8 mouse cellular contexts compared by ENCODE assay signal in the genomic region with DNA sequence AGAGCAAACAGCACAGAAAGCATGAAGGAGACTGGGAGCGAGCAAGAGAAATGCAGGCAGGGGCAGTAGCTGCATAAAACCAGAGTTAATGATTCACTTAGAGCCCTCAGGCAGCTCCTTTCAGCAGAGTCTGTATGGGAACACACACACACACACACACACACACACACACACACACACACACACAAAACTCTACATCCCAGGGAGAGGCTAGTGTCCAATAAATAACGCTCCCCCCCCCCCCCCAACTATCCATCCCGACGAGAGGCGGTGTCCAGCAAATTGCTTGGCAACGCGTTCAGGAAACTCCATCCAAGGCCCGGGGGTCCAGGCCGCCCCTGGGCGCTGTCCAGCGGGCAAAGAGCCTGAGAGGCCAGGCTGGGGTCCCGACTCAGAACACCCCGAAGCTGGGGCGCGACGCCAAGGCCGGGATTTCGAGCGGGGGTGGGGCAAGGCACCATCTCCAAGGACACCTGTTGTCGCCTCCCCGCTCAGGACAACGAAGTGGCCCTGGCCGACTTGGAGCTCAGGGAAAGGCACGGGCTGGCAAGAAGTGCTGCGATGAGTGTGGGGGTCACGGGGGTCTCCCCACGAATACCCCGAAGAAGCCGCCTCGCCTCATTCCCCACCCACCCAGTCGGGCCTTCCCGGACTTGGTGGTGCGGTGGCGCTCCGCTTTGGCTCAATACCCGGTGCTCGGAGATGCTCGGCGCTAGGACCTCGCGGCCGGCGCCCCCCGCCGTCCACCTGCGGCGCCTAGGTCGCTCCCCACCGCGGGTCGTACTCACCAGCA. TPM values are rescaled to one million over a fixed set of nuclear protein-coding genes. Genes with fewer than 3 reads are reported as not detected.
A peak's percentile ranks its signal among the peaks of the same experiment; 100 is the strongest.
DNase-seq lines count a peak whose midpoint lies in the region; ATAC-seq and TF ChIP-seq lines count a peak whose summit lies in the region.

No protein-coding gene starts in this region.

- dilution Hi-C loops in CH12.LX (cut with MboI; ENCODE audit: extremely low pct_ligation_motif_present, extremely low pct_unique_long_range_greater_than_20kb, low sequenced_read_pairs), result no loop called here

- no peak overlapping the region for H3K27ac ChIP-seq in CH12.LX (ENCODE audit: insufficient read depth, low read depth)
- H3K27ac ChIP-seq in embryonic facial prominence, embryonic 14.5 days (replicated peaks; ENCODE audit: low read depth, low read length), result no peak overlapping the region
- H3K27ac ChIP-seq in heart, embryonic 12.5 days (ENCODE audit: poor library complexity, severe bottlenecking), result no peak overlapping the region
- H3K27ac ChIP-seq in kidney, embryonic 14.5 days (ENCODE audit: low read depth, low read length), result no peak overlapping the region
- H3K27ac ChIP-seq in liver, embryonic 16.5 days (ENCODE audit: low read length), result no peak overlapping the region; the same call in 1 of the 2 replicates
- peak overlapping the region; percentile 59; the same call in 1 of the 2 replicates for H3K27ac ChIP-seq in neural tube, embryonic 13.5 days (replicated peaks)

- no peak for TF ChIP-seq POLR2A in CH12.LX (IDR thresholded peaks at IDR 0.05; ENCODE audit: low read depth, low read length)

- TF ChIP-seq RAD21 in CH12.LX (IDR thresholded peaks at IDR 0.05; ENCODE audit: low read depth, low read length), result no peak

- in situ Hi-C loops in CH12.LX (cut with MboI; ENCODE audit: low pct_ligation_motif_present, low pct_unique_long_range_greater_than_20kb, low sequenced_read_pairs), result loop anchor here (25.0 kb wide), 1 partner anchor 366 kb away; no protein-coding TSS in a partner anchor

- DNase-seq in CH12.LX (ENCODE audit: extremely low read depth), result no peak
- DNase-seq in adrenal gland, adult 18-20 months (ENCODE audit: low spot score in 2 of 2), result peak; percentile 44 to 67
- peak; percentile 46 for DNase-seq in embryonic facial prominence, embryonic 14.5 days (ENCODE audit: low spot score)
- DNase-seq in spleen, postnatal 36 days (ENCODE audit: low spot score in 2 of 2), result no peak

- H3K9ac ChIP-seq in CH12.LX (ENCODE audit: insufficient read depth, low read depth), result no peak overlapping the region
- H3K9ac ChIP-seq in embryonic facial prominence, embryonic 14.5 days (ENCODE audit: low read depth, low read length), result peak overlapping the region; percentile 66
- peak overlapping the region; percentile 53 for H3K9ac ChIP-seq in heart, embryonic 12.5 days
- H3K9ac ChIP-seq in kidney, embryonic 14.5 days (ENCODE audit: low read depth, low read length), result peak overlapping the region; percentile 64
- peak overlapping the region; percentile 66 for H3K9ac ChIP-seq in liver, embryonic 16.5 days (ENCODE audit: low read depth, low read length)
- H3K9ac ChIP-seq in neural tube, embryonic 13.5 days, result peak overlapping the region; percentile 68

- no peaks in the 10 kb centered on the region for H3K36me3 ChIP-seq in CH12.LX (replicated peaks in 1 of 2; ENCODE audit: control insufficient read depth in 1 of 2, insufficient read depth in 1 of 2, low read length in 1 of 2)
- H3K36me3 ChIP-seq in embryonic facial prominence, embryonic 14.5 days (ENCODE audit: control insufficient read depth, insufficient read depth, low read length), result no peaks in the 10 kb centered on the region
- no peaks in the 10 kb centered on the region for H3K36me3 ChIP-seq in heart, embryonic 12.5 days
- no peaks in the 10 kb centered on the region for H3K36me3 ChIP-seq in kidney, embryonic 14.5 days (ENCODE audit: control insufficient read depth, insufficient read depth, low read length)
- no peaks in the 10 kb centered on the region for H3K36me3 ChIP-seq in liver, embryonic 16.5 days (ENCODE audit: control insufficient read depth, insufficient read depth)
- no peaks in the 10 kb centered on the region for H3K36me3 ChIP-seq in neural tube, embryonic 13.5 days

- peak; percentile 86 for ATAC-seq in embryonic facial prominence, embryonic 14.5 days (ENCODE audit: low read depth)
- ATAC-seq in heart, embryonic 12.5 days (ENCODE audit: insufficient number of reproducible peaks, low FRiP score), result peak; percentile 79
- peak; percentile 88 for ATAC-seq in kidney, embryonic 14.5 days (ENCODE audit: low FRiP score, low TSS enrichment)
- peak; percentile 58 for ATAC-seq in liver, embryonic 16.5 days (ENCODE audit: low read depth)
- ATAC-seq in neural tube, embryonic 13.5 days (ENCODE audit: low read depth), result peak; percentile 90

- H3K79me2 ChIP-seq in CH12.LX (replicated peaks; ENCODE audit: control insufficient read depth, extremely low read depth, insufficient read depth, poor library complexity, severe bottlenecking), result no peaks in the 10 kb centered on the region

- WGBS in embryonic facial prominence, embryonic 14.5 days, result under 1% methylated on average over 27 of the region's 51 CpGs
- 1% methylated on average over 50 of the region's 51 CpGs for WGBS in heart, embryonic 12.5 days
- WGBS in kidney, embryonic 14.5 days, result under 1% methylated on average over 45 of the region's 51 CpGs
- 1% methylated on average over 51 of the region's 51 CpGs for WGBS in liver, embryonic 16.5 days (ENCODE audit: insufficient replicate concordance)
- WGBS in neural tube, embryonic 13.5 days, result 1% methylated on average over 51 of the region's 51 CpGs

- H3K9me3 ChIP-seq in CH12.LX (replicated peaks; ENCODE audit: low read length), result peaks cover 2% of the 10 kb centered on the region
- no peaks in the 10 kb centered on the region for H3K9me3 ChIP-seq in embryonic facial prominence, embryonic 14.5 days (ENCODE audit: control insufficient read depth, low read length)
- H3K9me3 ChIP-seq in heart, embryonic 12.5 days (replicated peaks), result no peaks in the 10 kb centered on the region
- H3K9me3 ChIP-seq in kidney, embryonic 14.5 days (ENCODE audit: control insufficient read depth, low read length), result no peaks in the 10 kb centered on the region
- no peaks in the 10 kb centered on the region for H3K9me3 ChIP-seq in liver, embryonic 16.5 days (replicated peaks; ENCODE audit: control insufficient read depth, low read length)
- no peaks in the 10 kb centered on the region for H3K9me3 ChIP-seq in neural tube, embryonic 13.5 days

- H3K4me2 ChIP-seq in CH12.LX (ENCODE audit: insufficient read depth, low read depth, poor library complexity, severe bottlenecking), result peak overlapping the region; percentile 21; the same call in 1 of the 2 replicates
- peak overlapping the region; percentile 98 for H3K4me2 ChIP-seq in embryonic facial prominence, embryonic 14.5 days (ENCODE audit: low read depth, low read length)
- H3K4me2 ChIP-seq in heart, embryonic 12.5 days, result peak overlapping the region; percentile 95
- H3K4me2 ChIP-seq in kidney, embryonic 14.5 days (replicated peaks; ENCODE audit: low read depth, low read length), result peak overlapping the region; percentile 80
- peak overlapping the region; percentile 92 for H3K4me2 ChIP-seq in liver, embryonic 16.5 days (ENCODE audit: low read depth, low read length)
- peak overlapping the region; percentile 98 for H3K4me2 ChIP-seq in neural tube, embryonic 13.5 days

- H3K4me1 ChIP-seq in CH12.LX (ENCODE audit: control insufficient read depth in 1 of 2, insufficient read depth in 2 of 2), result peaks cover 2 to 6% of the 10 kb centered on the region in 2 experiments; a peak in 2 of 4 replicates
- 0 out of 2 replicates have a peak, but pooled peaks cover 4% of the 10 kb centered on the region for H3K4me1 ChIP-seq in embryonic facial prominence, embryonic 14.5 days (ENCODE audit: control insufficient read depth, insufficient read depth, low read length)
- peaks cover 8% of the 10 kb centered on the region; the same call in 1 of the 2 replicates for H3K4me1 ChIP-seq in heart, embryonic 12.5 days (replicated peaks)
- H3K4me1 ChIP-seq in kidney, embryonic 14.5 days (ENCODE audit: control insufficient read depth, insufficient read depth, low read length), result no peaks in the 10 kb centered on the region; the same call in none of the 2 replicates
- H3K4me1 ChIP-seq in liver, embryonic 16.5 days (ENCODE audit: control insufficient read depth, low read depth, low read length), result peaks cover 3% of the 10 kb centered on the region; the same call in 1 of the 2 replicates
- peaks cover 20% of the 10 kb centered on the region for H3K4me1 ChIP-seq in neural tube, embryonic 13.5 days (replicated peaks)

- peaks cover 12% of the 10 kb centered on the region for H3K27me3 ChIP-seq in CH12.LX (replicated peaks)
- H3K27me3 ChIP-seq in embryonic facial prominence, embryonic 14.5 days (replicated peaks; ENCODE audit: control insufficient read depth, insufficient read depth, low read length), result peaks cover 10% of the 10 kb centered on the region; the same call in 1 of the 2 replicates
- peaks cover 37% of the 10 kb centered on the region for H3K27me3 ChIP-seq in heart, embryonic 12.5 days (replicated peaks)
- H3K27me3 ChIP-seq in kidney, embryonic 14.5 days (ENCODE audit: control insufficient read depth, insufficient read depth, low read length), result no peaks in the 10 kb centered on the region
- H3K27me3 ChIP-seq in liver, embryonic 16.5 days (ENCODE audit: control insufficient read depth, insufficient read depth, low read depth, low read length), result peaks cover 7% of the 10 kb centered on the region
- H3K27me3 ChIP-seq in neural tube, embryonic 13.5 days, result no peaks in the 10 kb centered on the region; the same call in 1 of the 2 replicates

- H3K4me3 ChIP-seq in CH12.LX (replicated peaks in 1 of 3; ENCODE audit: low read depth in 2 of 3, low read length in 2 of 3, poor library complexity in 1 of 3), result peak overlapping the region in 1 of 3 experiments; percentile 7
- peak overlapping the region; percentile 73 for H3K4me3 ChIP-seq in embryonic facial prominence, embryonic 14.5 days (ENCODE audit: low read depth, low read length)
- peak overlapping the region; percentile 64 for H3K4me3 ChIP-seq in heart, embryonic 12.5 days
- peak overlapping the region; percentile 72 for H3K4me3 ChIP-seq in kidney, embryonic 14.5 days (ENCODE audit: low read length)
- H3K4me3 ChIP-seq in liver, embryonic 16.5 days (ENCODE audit: low read depth, low read length), result peak overlapping the region; percentile 73
- H3K4me3 ChIP-seq in neural tube, embryonic 13.5 days, result peak overlapping the region; percentile 73

- no peak for TF ChIP-seq EP300 in CH12.LX (IDR thresholded peaks at IDR 0.05; ENCODE audit: low read length)

- TF ChIP-seq CTCF in CH12.LX (conservative IDR thresholded peaks at IDR 0.05 in 1 of 2, IDR thresholded peaks at IDR 0.05 in 1 of 2; ENCODE audit: low read depth in 2 of 2, low read length in 2 of 2), result no peak

RNA-seq across cellular contexts. Expression of gene Ston2, which starts 9.8 kb away (rescaled TPM):
- total RNA-seq in CH12.LX (2012; rRNA removed), result 0.29 and 0.34 TPM in 2 replicates
- total RNA-seq in CH12.LX (2014; rRNA removed), result not detected in 2 replicates
- polyA plus RNA-seq in CH12.LX (2012; ENCODE audit: insufficient read length, low read depth), result 0.21 TPM in 1 of 2 replicates, not detected in the other
- total RNA-seq in adrenal gland, adult 18-20 months (2021), result 1 to 10 TPM; 3.7 to 8.3 TPM
- polyA plus RNA-seq in embryonic facial prominence, embryonic 14.5 days (2014; fragmentation: Nextera tagmentation; extraction: Ambion mirVana), result 10.3 and 10.5 TPM in 2 replicates
- polyA plus RNA-seq in heart, embryonic 12.5 days (2016; fragmentation: Nextera tagmentation; extraction: Ambion mirVana), result 4.9 and 7.1 TPM in 2 replicates
- 7.8 and 13.4 TPM in 2 replicates for polyA plus RNA-seq in kidney, embryonic 14.5 days (2014; fragmentation: Nextera tagmentation; extraction: Ambion mirVana)
- polyA plus RNA-seq in liver, embryonic 16.5 days (2015; fragmentation: Nextera tagmentation; extraction: Ambion mirVana), result 10.6 and 10.8 TPM in 2 replicates
- 6.8 and 7.4 TPM in 2 replicates for polyA plus RNA-seq in neural tube, embryonic 13.5 days (2015; fragmentation: Nextera tagmentation; extraction: Ambion mirVana)

Comparison
In these comparisons a context has a peak if more than half of its experiments do, and no peak if none do; other contexts are left out.
1. DNase-seq: peak in adrenal gland, adult 18-20 months (2 of 2) and embryonic facial prominence, embryonic 14.5 days (single experiment); none in CH12.LX (single experiment) and spleen, postnatal 36 days (0 of 2).
2. H3K4me2 ChIP-seq: peak in every context shown above with its lines; median percentile 98 in embryonic facial prominence, embryonic 14.5 days; 98 in neural tube, embryonic 13.5 days; 95 in heart, embryonic 12.5 days; 92 in liver, embryonic 16.5 days; 80 in kidney, embryonic 14.5 days; 21 in CH12.LX.
3. Peak in every context shown above with its lines, with median percentiles within 50 percentile points of each other: ATAC-seq.